Comparison of ENCODE assay signal across 11 mouse cellular contexts in genomic region chr7:102314908-102315307, GRCm38 (mm10).
"Had no signal": no experiment of that assay in that cellular context is flagged by ENCODE, and none has a peak within 500 bp of the region (broad histone marks: within the 10 kb centered on the region; RNA-seq: fewer than 3 reads in every experiment).

No protein-coding gene starts in this region.

- ATAC-seq: midbrain, embryonic 13.5 days had no signal

- H3K4me2 ChIP-seq: limb, embryonic 12.5 days; lung, embryonic 15.5 days; midbrain, embryonic 13.5 days had no signal

- H3K27ac ChIP-seq: kidney, postnatal 0 days; limb, embryonic 12.5 days; lung, embryonic 15.5 days; macrophage; midbrain, embryonic 13.5 days had no signal

- H3K4me3 ChIP-seq: limb, embryonic 12.5 days; lung, embryonic 15.5 days; midbrain, embryonic 13.5 days had no signal

- H3K27me3 ChIP-seq: limb, embryonic 12.5 days; lung, embryonic 15.5 days; midbrain, embryonic 13.5 days had no signal

- H3K9me3 ChIP-seq: limb, embryonic 12.5 days; lung, embryonic 15.5 days; midbrain, embryonic 13.5 days had no signal

- H3K36me3 ChIP-seq: limb, embryonic 12.5 days; lung, embryonic 15.5 days; midbrain, embryonic 13.5 days had no signal

- H3K9ac ChIP-seq: limb, embryonic 12.5 days; lung, embryonic 15.5 days; midbrain, embryonic 13.5 days had no signal

- DNase-seq: kidney, adult 11 months; kidney, adult 9 months; kidney, postnatal 36 days; layer of hippocampus, adult 9-11 months; lung, postnatal 14 days; right cerebral cortex, postnatal 25 days had no signal

- H3K4me1 ChIP-seq: lung, embryonic 15.5 days; midbrain, embryonic 13.5 days had no signal
